Mouse (Mus musculus) MEL (cell line): ENCODE results near the gene Tuba1a. TPM values are rescaled to one million over a fixed set of nuclear protein-coding genes. Genes with fewer than 3 reads are reported as not detected.

ENCODE experiments used
- DNase-seq: peaks from one replicate; pipeline ENCODE4 v3.0.0; 2011; ENCODE audit warnings: low read depth, low spot score
- H3K27ac ChIP-seq: 2 replicates; pipeline ENCODE4 v1.5.1; 2012; ENCODE audit warnings: low read depth, mild to moderate bottlenecking, control low read depth, low read length, moderate library complexity; ENCODE audit not compliant: control insufficient read depth
- H3K27me3 ChIP-seq, 2 experiments: fragments of 150-350 bp in 1 of 2; sonication (generic) in 1 of 2; 2 replicates each; pipeline ENCODE4 v1.6.1; 2012; ENCODE audit warnings: low read length in 2 of 2, mild to moderate bottlenecking in 2 of 2, improper control_type of control experiment in 1 of 2, moderate library complexity in 1 of 2; ENCODE audit not compliant: insufficient read depth in 2 of 2, control insufficient read depth in 1 of 2
- H3K36me3 ChIP-seq, 2 experiments: 2 replicates each; pipeline ENCODE4 v1.6.1; 2012 to 2014; ENCODE audit warnings: low read length in 2 of 2, improper control_type of control experiment in 1 of 2, inconsistent platforms in 1 of 2, mild to moderate bottlenecking in 1 of 2; ENCODE audit not compliant: insufficient read depth in 2 of 2, control insufficient read depth in 1 of 2
- H3K4me1 ChIP-seq, 2 experiments: fragments of 150-350 bp in 1 of 2; sonication (generic) in 1 of 2; 2 replicates each; pipeline ENCODE4 v1.6.1; 2012; ENCODE audit warnings: low read length in 2 of 2, improper control_type of control experiment in 1 of 2, mild to moderate bottlenecking in 1 of 2; ENCODE audit not compliant: insufficient read depth in 2 of 2, control insufficient read depth in 1 of 2
- H3K4me3 ChIP-seq, 2 experiments: fragments of 150-350 bp in 1 of 2; sonication (generic) in 1 of 2; 2 replicates each; pipeline ENCODE4 v1.5.1; 2012; ENCODE audit warnings: low read depth in 2 of 2, low read length in 2 of 2, mild to moderate bottlenecking in 2 of 2, moderate library complexity in 2 of 2, control low read depth in 1 of 2, improper control_type of control experiment in 1 of 2; ENCODE audit not compliant: control insufficient read depth in 1 of 2, insufficient read depth in 1 of 2
- H3K79me2 ChIP-seq: 2 replicates; pipeline ENCODE4 v1.6.1; 2012; ENCODE audit warnings: mild to moderate bottlenecking, low read length, moderate library complexity; ENCODE audit not compliant: control insufficient read depth, poor library complexity, insufficient read depth
- H3K9ac ChIP-seq: 2 replicates; pipeline ENCODE4 v1.6.1; 2012; ENCODE audit warnings: low read depth, mild to moderate bottlenecking, control low read depth, low read length, moderate library complexity; ENCODE audit not compliant: control insufficient read depth, poor library complexity, severe bottlenecking
- H3K9me3 ChIP-seq: fragments of 150-350 bp; sonication (generic); replicated peaks from 2 replicates; pipeline ENCODE4 v1.6.1; 2012; ENCODE audit warnings: mild to moderate bottlenecking, low read length, improper control_type of control experiment, moderate library complexity; ENCODE audit not compliant: insufficient read depth
- BHLHE40 ChIP-seq: IDR thresholded peaks from 2 replicates; pipeline ENCODE4 v1.6.1; 2012; ENCODE audit warnings: low read depth, mild to moderate bottlenecking, inconsistent platforms, low read length, improper control_type of control experiment, borderline replicate concordance
- CHD1 ChIP-seq: IDR thresholded peaks from 2 replicates; pipeline ENCODE4 v1.6.1; 2012; ENCODE audit warnings: low read depth, mild to moderate bottlenecking, inconsistent platforms, low read length, improper control_type of control experiment
- CHD2 ChIP-seq: IDR thresholded peaks from 2 replicates; pipeline ENCODE4 v1.6.1; 2011; ENCODE audit warnings: low read length, improper control_type of control experiment
- CTCF ChIP-seq, 3 experiments: IDR thresholded peaks in 2 of 3; conservative IDR thresholded peaks in 1 of 3; 2 replicates each; pipeline ENCODE4 v1.5.1; 2011 to 2012; ENCODE audit warnings: low read length in 3 of 3, low read depth in 2 of 3, mild to moderate bottlenecking in 2 of 3, improper control_type of control experiment in 1 of 3, inconsistent platforms in 1 of 3, mixed read lengths in 1 of 3, moderate library complexity in 1 of 3; ENCODE audit not compliant: control insufficient read depth in 1 of 3, insufficient read depth in 1 of 3, poor library complexity in 1 of 3, severe bottlenecking in 1 of 3
- E2F4 ChIP-seq: IDR thresholded peaks from 2 replicates; pipeline ENCODE4 v1.6.1; 2011; ENCODE audit warnings: low read depth, low read length, improper control_type of control experiment, borderline replicate concordance
- EP300 ChIP-seq, 2 experiments: IDR thresholded peaks; 2 replicates each; pipeline ENCODE4 v1.6.1; 2011; ENCODE audit warnings: improper control_type of control experiment in 2 of 2, low read length in 2 of 2, low read depth in 1 of 2, mild to moderate bottlenecking in 1 of 2
- GABPA ChIP-seq: IDR thresholded peaks from 2 replicates; pipeline ENCODE4 v1.6.1; 2012; ENCODE audit warnings: low read depth, mild to moderate bottlenecking, inconsistent platforms, low read length, improper control_type of control experiment, moderate library complexity
- GATA1 ChIP-seq: IDR thresholded peaks from 2 replicates; pipeline ENCODE4 v1.6.1; 2011; ENCODE audit warnings: low read depth, low read length, improper control_type of control experiment
- HCFC1 ChIP-seq: IDR thresholded peaks from 2 replicates; pipeline ENCODE4 v1.6.1; 2012; ENCODE audit warnings: low read depth, mild to moderate bottlenecking, inconsistent platforms, low read length, improper control_type of control experiment, moderate library complexity
- JUND ChIP-seq: IDR thresholded peaks from 2 replicates; pipeline ENCODE4 v1.6.1; 2011; ENCODE audit warnings: low read depth, mild to moderate bottlenecking, improper control_type of control experiment, low read length
- KAT2A ChIP-seq: conservative IDR thresholded peaks from 2 replicates; pipeline ENCODE4 v1.6.1; 2012; ENCODE audit warnings: low read depth, low read length, improper control_type of control experiment, inconsistent platforms
- MAFK ChIP-seq: IDR thresholded peaks from 2 replicates; pipeline ENCODE4 v1.6.1; 2011; ENCODE audit warnings: low read depth, mild to moderate bottlenecking, low read length, improper control_type of control experiment, borderline replicate concordance
- MAX ChIP-seq: IDR thresholded peaks from 2 replicates; pipeline ENCODE4 v1.6.1; 2011; ENCODE audit warnings: low read length, improper control_type of control experiment
- MAZ ChIP-seq: IDR thresholded peaks from 2 replicates; pipeline ENCODE4 v1.6.1; 2012; ENCODE audit warnings: low read depth, mild to moderate bottlenecking, inconsistent platforms, low read length, improper control_type of control experiment
- MEF2A ChIP-seq: IDR thresholded peaks from 2 replicates; pipeline ENCODE4 v1.6.1; 2014; ENCODE audit warnings: low read depth, mild to moderate bottlenecking, inconsistent platforms, low read length, improper control_type of control experiment; ENCODE audit not compliant: poor library complexity, insufficient replicate concordance, severe bottlenecking; ENCODE audit errors: extremely low read depth
- MYC ChIP-seq: IDR thresholded peaks from 2 replicates; pipeline ENCODE4 v1.6.1; 2011; ENCODE audit warnings: low read depth, mild to moderate bottlenecking, low read length, improper control_type of control experiment, moderate library complexity
- NRF1 ChIP-seq: IDR thresholded peaks from 2 replicates; pipeline ENCODE4 v1.6.1; 2014; ENCODE audit warnings: low read depth, mild to moderate bottlenecking, inconsistent platforms, low read length, improper control_type of control experiment, moderate library complexity; ENCODE audit not compliant: poor library complexity, insufficient read depth, severe bottlenecking
- POLR2AphosphoS2 ChIP-seq: IDR thresholded peaks from 2 replicates; pipeline ENCODE4 v1.6.1; 2011; ENCODE audit warnings: low read length, improper control_type of control experiment
- POLR2AphosphoS5 ChIP-seq: IDR thresholded peaks from 2 replicates; pipeline ENCODE4 v1.6.1; 2012; ENCODE audit warnings: low read depth, borderline replicate concordance, mild to moderate bottlenecking, inconsistent platforms, low read length, moderate library complexity, mixed read lengths
- RAD21 ChIP-seq: IDR thresholded peaks from 2 replicates; pipeline ENCODE4 v1.6.1; 2011; ENCODE audit warnings: mild to moderate bottlenecking, low read depth, low read length, improper control_type of control experiment
- RCOR1 ChIP-seq: IDR thresholded peaks from 2 replicates; pipeline ENCODE4 v1.6.1; 2012; ENCODE audit warnings: low read depth, mild to moderate bottlenecking, inconsistent platforms, low read length, improper control_type of control experiment
- TAL1 ChIP-seq: IDR thresholded peaks from 2 replicates; pipeline ENCODE4 v1.6.1; 2012; ENCODE audit warnings: mild to moderate bottlenecking, inconsistent platforms, low read length, moderate library complexity, mixed read lengths
- TCF12 ChIP-seq: IDR thresholded peaks from 2 replicates; pipeline ENCODE4 v1.6.1; 2014; ENCODE audit warnings: low read depth, mild to moderate bottlenecking, inconsistent platforms, low read length, improper control_type of control experiment, moderate library complexity
- USF1 ChIP-seq: IDR thresholded peaks from 2 replicates; pipeline ENCODE4 v1.6.1; 2014; ENCODE audit warnings: low read depth, mild to moderate bottlenecking, inconsistent platforms, low read length, improper control_type of control experiment, moderate library complexity
- ZC3H11A ChIP-seq: IDR thresholded peaks from 2 replicates; pipeline ENCODE4 v1.6.1; 2012; ENCODE audit warnings: low read depth, mild to moderate bottlenecking, inconsistent platforms, low read length, improper control_type of control experiment
- ZNF384 ChIP-seq: IDR thresholded peaks from 2 replicates; pipeline ENCODE4 v1.6.1; 2012; ENCODE audit warnings: low read depth, mild to moderate bottlenecking, inconsistent platforms, low read length, improper control_type of control experiment
- polyA plus RNA-seq, 2 experiments: library from polyadenylated mRNA; stranded (reverse) in 1 of 2; unstranded in 1 of 2; fragments of >175 nt in 1 of 2; fragments of >200 nt in 1 of 2; gene quantifications; 2 replicates each; pipeline versions ENCODE4 v1.2.1 to v1.2.4; 2012; ENCODE audit warnings: low replicate concordance in 2 of 2, low read depth in 1 of 2; ENCODE audit not compliant: insufficient read length in 2 of 2, insufficient read depth in 1 of 2, missing spikeins in 1 of 2
- total RNA-seq: library from RNA; depleted of rRNA; stranded (reverse); fragments of 300-350 nt; gene quantifications from 2 replicates; pipeline ENCODE4 v1.2.3, GENCODE M21; 2012

The Tuba1a gene
- total and polyA plus RNA-seq, 3 experiments: 83.6 to 112 TPM; not detected in 1

DNA sequence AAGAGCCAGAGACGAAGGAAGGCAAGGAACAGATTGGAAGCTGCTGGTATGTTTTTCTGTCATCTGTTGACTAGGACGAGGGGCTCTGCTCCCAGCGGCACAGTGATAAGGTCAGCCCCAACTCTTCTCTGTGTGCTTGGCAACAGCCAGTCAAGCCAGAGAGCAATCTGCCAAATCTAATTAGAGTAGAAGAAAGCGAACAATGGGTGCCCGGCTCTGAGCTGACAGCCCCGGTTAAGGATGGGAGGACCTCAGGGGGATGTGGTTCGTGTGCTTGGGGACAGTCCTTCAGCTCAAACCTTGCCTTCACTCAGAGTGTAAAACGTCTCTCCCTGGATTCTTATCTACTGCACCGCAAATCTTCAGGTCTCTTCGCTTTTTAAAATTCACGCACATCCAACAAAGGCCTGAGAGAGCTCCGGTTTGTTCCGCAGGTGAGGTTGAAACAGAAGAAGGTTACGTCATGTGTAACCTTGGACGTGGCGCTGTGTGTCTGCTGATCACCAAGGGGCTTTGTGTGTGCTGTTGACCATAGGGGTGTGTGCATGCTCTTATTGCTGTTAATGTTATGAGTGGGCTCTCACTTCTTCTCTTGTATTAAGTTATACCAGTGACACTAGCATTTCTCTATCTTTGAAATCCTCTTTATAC, 30.1 kb upstream of the Tuba1a start:
- DNase-seq: no peak
- peaks cover 0 to 5% of the 10 kb centered on the region in 2 experiments; a peak in 2 of 4 replicates for H3K4me1 ChIP-seq
- no peaks in the 10 kb centered on the region for H3K9me3 ChIP-seq
- TF ChIP-seq MAX (no peak), USF1 (no peak), HCFC1 (no peak), MAFK (no peak), RAD21 (no peak), BHLHE40 (no peak), CHD2 (no peak), CTCF (IDR thresholded peaks at IDR 0.05 in 2 of 3, conservative IDR thresholded peaks at IDR 0.05 in 1 of 3; ENCODE audit: control insufficient read depth in 1 of 3, insufficient read depth in 1 of 3, low read depth in 2 of 3, low read length in 3 of 3, poor library complexity in 1 of 3, severe bottlenecking in 1 of 3) (no peak), KAT2A (no peak), CHD1 (no peak), TCF12 (no peak), ZNF384 (no peak), RCOR1 (no peak), JUND (no peak)
- no peak overlapping the region for H3K9ac ChIP-seq
- H3K36me3 ChIP-seq: peaks cover 0 to 3% of the 10 kb centered on the region in 2 experiments; a peak in 2 of 4 replicates
- H3K27ac ChIP-seq: no peak overlapping the region
- no peak overlapping the region for H3K4me3 ChIP-seq
- peaks cover 4 to 9% of the 10 kb centered on the region in 2 experiments; a peak in 3 of 4 replicates for H3K27me3 ChIP-seq
- peaks cover 3% of the 10 kb centered on the region; the same call in 1 of the 2 replicates for H3K79me2 ChIP-seq

DNA sequence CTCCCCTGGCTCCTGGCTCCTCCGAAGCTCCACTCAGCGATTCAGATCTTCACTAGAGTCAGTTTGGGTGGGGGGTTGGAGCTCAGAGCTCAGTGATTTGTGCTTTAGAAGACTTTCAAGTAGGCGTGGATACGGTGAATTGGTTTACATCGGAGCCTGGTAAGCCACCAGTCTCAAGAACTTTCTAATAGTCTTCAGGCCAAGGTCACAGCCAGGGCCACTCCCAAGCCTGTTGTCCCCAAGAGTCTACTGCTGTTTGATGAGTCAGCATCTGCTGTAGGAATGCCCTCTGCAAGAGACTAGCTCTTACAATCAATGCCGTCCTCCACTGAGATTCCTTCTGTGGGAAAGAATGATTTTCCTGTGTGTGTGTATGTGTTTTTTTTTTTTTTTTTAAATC, 28.6 kb upstream of the Tuba1a start:
- no peak for DNase-seq

More for the DNA sequence above, 28.6 kb upstream of the Tuba1a start:
- H3K79me2 ChIP-seq: peaks cover 3% of the 10 kb centered on the region; the same call in 1 of the 2 replicates
- peaks cover 5 to 15% of the 10 kb centered on the region in 2 experiments for H3K27me3 ChIP-seq
- H3K4me1 ChIP-seq: peaks cover 0 to 5% of the 10 kb centered on the region in 2 experiments; a peak in 2 of 4 replicates
- no peak overlapping the region for H3K4me3 ChIP-seq
- no peaks in the 10 kb centered on the region for H3K9me3 ChIP-seq
- H3K27ac ChIP-seq: no peak overlapping the region
- H3K36me3 ChIP-seq: peaks cover 0 to 3% of the 10 kb centered on the region in 2 experiments; a peak in 2 of 4 replicates
- no peak overlapping the region for H3K9ac ChIP-seq
- no peak for TF ChIP-seq POLR2AphosphoS5
- TF ChIP-seq CHD2: no peak
- TF ChIP-seq MYC: no peak
- TF ChIP-seq TCF12: no peak
- no peak for TF ChIP-seq CTCF (IDR thresholded peaks at IDR 0.05 in 2 of 3, conservative IDR thresholded peaks at IDR 0.05 in 1 of 3; ENCODE audit: control insufficient read depth in 1 of 3, insufficient read depth in 1 of 3, low read depth in 2 of 3, low read length in 3 of 3, poor library complexity in 1 of 3, severe bottlenecking in 1 of 3)
- TF ChIP-seq ZC3H11A: no peak
- TF ChIP-seq RCOR1: no peak
- TF ChIP-seq GATA1: no peak
- TF ChIP-seq MEF2A: no peak
- no peak for TF ChIP-seq MAZ
- no peak for TF ChIP-seq E2F4
- TF ChIP-seq JUND: no peak
- TF ChIP-seq EP300 (IDR thresholded peaks at IDR 0.05; ENCODE audit: low read depth in 1 of 2, low read length in 2 of 2): no peak
- TF ChIP-seq TAL1: no peak
- TF ChIP-seq POLR2AphosphoS2: no peak
- TF ChIP-seq GABPA: no peak
- TF ChIP-seq CHD1: no peak
- no peak for TF ChIP-seq NRF1
- no peak for TF ChIP-seq HCFC1
